Mouse (Mus musculus): ENCODE data around the gene Patj. TPM values are rescaled to one million over a fixed set of nuclear protein-coding genes. Genes with fewer than 3 reads are reported as not detected.

The Patj gene
- polyA plus RNA-seq, 1 experiment from 2014 or later = 27.7 TPM

GRCm38 (mm10) chr4:98725439-98725838 is 329.9 kb downstream of the Patj start:
- H3K27me3 ChIP-seq = no peaks in the 10 kb centered on the region
- TF ChIP-seq CTCF (IDR thresholded peaks at IDR 0.05) = no peak
- ATAC-seq (no peak), DNase-seq (ENCODE audit: low read depth, low spot score) (no peak)
- in situ Hi-C loops (cut with MboI; ENCODE audit: low pct_unique_long_range_greater_than_20kb) = loop anchor here (25.0 kb wide), 1 partner anchor 462 kb away; the partner anchor contains the start of gene Atg4c
- POLR2A ChIA-PET = no interaction called here
- CTCF ChIA-PET = interaction anchor here (1.3 kb wide), 1 partner anchor 14 kb away, joined by 3 read pairs; no protein-coding TSS in a partner anchor

DNA sequence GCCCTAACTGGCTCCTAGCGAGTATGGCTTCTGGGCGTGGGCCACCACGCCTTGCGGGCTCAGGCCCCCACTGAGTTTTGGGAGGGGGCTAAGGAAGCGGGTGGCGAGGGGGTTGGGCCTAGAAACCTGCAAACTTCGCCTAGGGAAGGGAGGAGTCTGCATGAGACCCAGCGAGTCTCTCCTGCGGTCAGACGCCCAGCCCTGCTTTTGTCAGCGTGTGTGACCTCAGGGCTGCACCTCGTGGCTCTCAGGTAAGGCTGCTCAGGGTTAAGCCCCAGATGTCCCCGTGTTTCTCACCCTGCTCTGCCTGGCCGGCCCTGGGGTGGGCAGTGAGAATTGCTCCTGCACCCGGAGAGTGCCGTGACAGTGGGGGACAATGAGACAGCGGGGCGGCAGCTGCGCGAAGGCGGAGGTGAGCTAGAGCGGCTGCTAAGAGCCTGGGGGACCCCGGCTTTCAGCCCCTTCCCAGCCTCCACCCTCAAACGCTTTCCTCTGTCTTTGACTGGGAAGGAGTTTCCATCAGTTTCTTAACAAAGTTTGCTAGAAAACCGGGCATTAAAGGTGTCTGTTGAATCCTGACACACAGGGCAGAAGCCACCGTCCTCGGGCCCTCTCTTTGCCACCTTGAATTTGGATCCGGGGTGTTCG is 331.1 kb downstream of the Patj start, which contains the start of gene L1td1:
Gene L1td1, plus strand, starts transcription at position 145 of the 648 bp plus-strand sequence.
- no peak for ATAC-seq
- no peak for TF ChIP-seq CTCF (IDR thresholded peaks at IDR 0.05)
- ChIA-PET POLR2A (no interaction called here), CTCF (no interaction called here)
- DNase-seq (ENCODE audit: low read depth, low spot score) = no peak
- H3K27me3 ChIP-seq = no peaks in the 10 kb centered on the region
- in situ Hi-C loops (cut with MboI; ENCODE audit: low pct_unique_long_range_greater_than_20kb) = loop anchor here (25.0 kb wide), 1 partner anchor 461 kb away; the partner anchor contains the start of gene Atg4c

DNA sequence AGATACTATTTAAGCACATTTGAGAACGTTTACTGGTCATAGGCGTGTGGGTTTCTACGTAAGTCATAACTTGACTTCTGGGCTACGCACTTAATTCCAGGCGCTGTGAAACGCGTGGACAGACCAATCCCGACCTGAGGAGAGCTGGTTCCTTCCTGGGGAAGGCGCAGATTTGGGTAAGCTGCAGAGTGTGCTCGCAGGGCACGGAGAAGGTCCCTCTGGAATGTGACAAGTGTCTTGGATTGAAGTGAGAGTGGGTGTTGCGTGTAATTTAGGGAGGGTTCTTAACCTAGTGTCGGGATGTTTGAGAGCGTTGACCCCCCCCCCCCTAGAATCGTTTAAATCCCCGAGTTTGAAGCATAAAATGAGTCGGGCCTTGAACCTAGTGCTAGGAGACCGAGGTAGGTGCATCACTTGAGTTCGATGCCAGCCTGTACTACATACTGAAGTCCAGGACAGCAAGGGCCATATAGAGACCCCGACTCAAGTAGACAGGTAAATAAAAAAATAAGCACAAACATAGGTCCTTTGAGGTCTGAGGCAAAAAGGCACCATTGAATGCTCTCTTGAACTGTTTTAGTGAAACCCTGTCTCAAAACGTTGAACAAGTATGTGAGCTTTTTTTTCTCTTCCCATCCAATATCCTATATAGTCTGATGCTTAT is 331.8 kb downstream of the Patj start:
- ATAC-seq (no peak), DNase-seq (ENCODE audit: low read depth, low spot score) (no peak)
- in situ Hi-C loops (cut with MboI; ENCODE audit: low pct_unique_long_range_greater_than_20kb) = loop anchor here (25.0 kb wide), 1 partner anchor 460 kb away; the partner anchor contains the start of gene Atg4c
- ChIA-PET POLR2A (no interaction called here), CTCF (no interaction called here)
- no peaks in the 10 kb centered on the region for H3K27me3 ChIP-seq
- no peak for TF ChIP-seq CTCF (IDR thresholded peaks at IDR 0.05)

DNA sequence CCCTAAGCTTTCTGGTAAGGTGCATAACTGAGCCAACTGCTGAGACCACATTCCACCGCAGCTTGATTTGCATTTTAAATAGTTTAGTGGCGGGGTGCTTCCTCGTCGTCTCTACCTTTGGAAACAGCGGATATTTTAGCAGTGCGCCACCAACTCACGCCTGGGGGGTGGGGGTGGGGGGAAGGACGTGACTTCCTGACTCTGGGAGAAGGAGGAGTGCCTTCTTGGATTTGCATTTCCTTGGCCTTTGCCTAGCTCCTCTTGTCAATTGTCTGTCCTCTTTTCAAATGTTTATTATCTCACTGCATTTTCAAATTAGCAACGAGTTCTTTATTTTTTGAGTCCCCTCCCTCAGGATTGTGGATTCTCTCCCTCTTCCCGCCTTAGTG is 332.4 kb downstream of the Patj start:
- POLR2A ChIA-PET = no interaction called here
- no peak for TF ChIP-seq CTCF (IDR thresholded peaks at IDR 0.05)
- ATAC-seq = no peak
- no peaks in the 10 kb centered on the region for H3K27me3 ChIP-seq
- no peak for DNase-seq (ENCODE audit: low read depth, low spot score)
- CTCF ChIA-PET = no interaction called here
- in situ Hi-C loops (cut with MboI; ENCODE audit: low pct_unique_long_range_greater_than_20kb) = loop anchor here (25.0 kb wide), 1 partner anchor 459 kb away; the partner anchor contains the start of gene Atg4c

DNA sequence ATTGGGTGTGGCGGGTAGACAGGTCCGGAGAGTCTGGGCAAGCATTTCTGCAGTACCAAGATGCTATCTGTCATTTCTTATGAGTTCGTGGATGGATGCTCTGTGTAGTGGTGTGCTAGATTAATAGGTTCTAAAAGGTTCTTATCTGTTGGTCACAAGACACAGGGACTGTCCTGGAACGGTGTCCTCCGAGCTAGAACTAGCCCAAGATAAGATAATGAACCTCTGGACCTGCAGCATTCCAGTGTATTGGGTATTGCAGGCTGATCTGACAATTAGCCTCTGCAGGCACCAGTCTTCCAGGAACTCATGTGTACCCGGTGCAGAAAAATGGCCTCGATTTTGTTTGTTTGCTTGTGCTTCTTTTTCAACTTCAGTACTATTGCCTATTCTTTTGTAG is 333.1 kb downstream of the Patj start:
- in situ Hi-C loops (cut with MboI; ENCODE audit: low pct_unique_long_range_greater_than_20kb) = loop anchor here (25.0 kb wide), 1 partner anchor 459 kb away; the partner anchor contains the start of gene Atg4c
- ChIA-PET CTCF (no interaction called here), POLR2A (no interaction called here)
- DNase-seq (ENCODE audit: low read depth, low spot score) (no peak), ATAC-seq (no peak)
- no peaks in the 10 kb centered on the region for H3K27me3 ChIP-seq
- TF ChIP-seq CTCF (IDR thresholded peaks at IDR 0.05) = no peak

DNA sequence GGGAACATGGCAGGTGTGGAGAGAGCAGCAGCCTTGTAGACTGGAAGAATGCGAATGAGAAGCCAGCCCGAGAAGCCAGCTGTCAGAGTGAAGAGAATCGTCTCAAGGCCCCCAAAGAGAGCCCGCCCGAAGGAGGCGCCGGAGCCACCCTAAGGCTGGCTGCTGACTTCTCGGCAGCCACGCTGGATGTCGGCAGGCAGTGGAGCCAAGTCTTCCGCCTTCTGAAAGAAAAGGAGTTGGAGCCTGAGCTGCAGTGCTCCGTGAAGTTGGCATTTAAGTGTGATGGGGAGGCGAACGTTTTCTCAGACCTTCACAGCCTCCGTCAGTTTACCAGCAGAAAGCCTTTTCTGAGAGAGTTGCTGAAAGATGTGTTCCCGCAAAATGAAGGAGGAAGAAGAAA is 338.1 kb downstream of the Patj start:
- ChIA-PET POLR2A (interaction anchor here (0.6 kb wide), 1 partner anchor 247 kb away, joined by 3 read pairs; no protein-coding TSS in a partner anchor), CTCF (no interaction called here)
- DNase-seq (ENCODE audit: low read depth, low spot score) = no peak
- ATAC-seq = no peak
- in situ Hi-C loops (cut with MboI; ENCODE audit: low pct_unique_long_range_greater_than_20kb) = loop anchor here (25.0 kb wide), 1 partner anchor 454 kb away; the partner anchor contains the start of gene Atg4c
- TF ChIP-seq CTCF (IDR thresholded peaks at IDR 0.05) = no peak
- no peaks in the 10 kb centered on the region for H3K27me3 ChIP-seq

DNA sequence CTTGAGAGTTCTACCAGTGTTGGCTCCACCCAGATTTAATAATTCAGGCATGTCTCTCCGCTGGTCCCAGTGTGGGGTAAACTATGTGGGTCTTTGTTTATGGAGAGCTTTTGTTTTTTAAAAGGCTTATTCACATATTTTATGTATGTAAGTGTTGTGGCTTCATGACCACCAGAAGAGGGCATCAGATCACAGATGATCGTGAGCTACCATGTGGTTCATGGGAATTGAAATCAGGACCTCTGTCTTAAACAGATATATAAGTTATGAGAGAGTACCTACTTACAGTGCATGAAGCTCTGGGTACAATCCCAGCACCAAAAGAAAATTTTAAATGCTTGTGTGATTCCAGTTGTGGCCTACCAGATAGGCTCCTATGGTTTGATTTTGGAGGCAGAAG is 344.2 kb downstream of the Patj start:
- TF ChIP-seq CTCF (IDR thresholded peaks at IDR 0.05) = peak; percentile 45
- no peak for DNase-seq (ENCODE audit: low read depth, low spot score)

GRCm38 (mm10) chr4:98743209-98743905 is 347.8 kb downstream of the Patj start:
- TF ChIP-seq CTCF (IDR thresholded peaks at IDR 0.05) = no peak

More for the DNA sequence above, 344.2 kb downstream of the Patj start:
- CTCF ChIA-PET = interaction anchor here (0.7 to 2.1 kb wide), 15 partner anchors 14 to 182 kb away, joined by 3 to 33 read pairs (median 4); no protein-coding TSS in a partner anchor
- no peak for ATAC-seq
- no peaks in the 10 kb centered on the region for H3K27me3 ChIP-seq
- POLR2A ChIA-PET = no interaction called here
- in situ Hi-C loops (cut with MboI; ENCODE audit: low pct_unique_long_range_greater_than_20kb) = loop anchor here (5.0 to 25.0 kb wide), 2 partner anchors 148 to 448 kb away; partner anchors contain the start of gene Atg4c

GRCm38 (mm10) chr4:98743906-98744210 is 348.3 kb downstream of the Patj start:
- in situ Hi-C loops (cut with MboI; ENCODE audit: low pct_unique_long_range_greater_than_20kb) = loop anchor here (5.0 to 25.0 kb wide), 2 partner anchors 143 to 443 kb away; partner anchors contain the start of gene Atg4c
- DNase-seq (ENCODE audit: low read depth, low spot score) (no peak), ATAC-seq (no peak)
- TF ChIP-seq CTCF (IDR thresholded peaks at IDR 0.05) = no peak
- CTCF ChIA-PET = interaction anchor here (1.9 kb wide), 1 partner anchor 143 kb away, joined by 7 read pairs; no protein-coding TSS in a partner anchor
- POLR2A ChIA-PET = no interaction called here
- H3K27me3 ChIP-seq = no peaks in the 10 kb centered on the region

More at GRCm38 (mm10) chr4:98743209-98743905, 347.8 kb downstream of the Patj start:
- ATAC-seq (no peak), DNase-seq (ENCODE audit: low read depth, low spot score) (no peak)
- POLR2A ChIA-PET = no interaction called here
- CTCF ChIA-PET = interaction anchor here (1.9 kb wide), 1 partner anchor 144 kb away, joined by 7 read pairs; no protein-coding TSS in a partner anchor
- in situ Hi-C loops (cut with MboI; ENCODE audit: low pct_unique_long_range_greater_than_20kb) = loop anchor here (5.0 to 25.0 kb wide), 2 partner anchors 144 to 444 kb away; partner anchors contain the start of gene Atg4c
- H3K27me3 ChIP-seq = no peaks in the 10 kb centered on the region

- POLR2A ChIA-PET = no interaction called here
- ATAC-seq = no peak
- no peaks in the 10 kb centered on the region for H3K27me3 ChIP-seq
Observed at GRCm38 (mm10) chr4:98754456-98754855, 358.9 kb downstream of the Patj start.

More at GRCm38 (mm10) chr4:98754456-98754855, 358.9 kb downstream of the Patj start:
- DNase-seq (ENCODE audit: low read depth, low spot score) = no peak
- TF ChIP-seq CTCF (IDR thresholded peaks at IDR 0.05) = no peak
- in situ Hi-C loops (cut with MboI; ENCODE audit: low pct_unique_long_range_greater_than_20kb) = no loop called here
- CTCF ChIA-PET = interaction anchor here (1.1 to 1.8 kb wide), 2 partner anchors 9 to 15 kb away, joined by 4 to 5 read pairs; no protein-coding TSS in a partner anchor

Data from Patski (cell line).